Mouse (Mus musculus) lung, adult 2 months (tissue): ENCODE measurements at regions not wholly inside any gene's neighbourhood (a gene's known extent, or its start where the extent isn't known, plus 50 kb on each side); places are given as distances from the start of the nearest gene placed in this dataset.

ENCODE experiments used
- CTCF ChIP-seq: fragments of 200-500 bp; IDR thresholded peaks from 2 replicates; pipeline ENCODE4 v1.5.1; 2011; ENCODE audit warnings: mild to moderate bottlenecking, low read length, control low read depth; ENCODE audit not compliant: insufficient read depth
- POLR2A ChIP-seq: fragments of 200-500 bp; IDR thresholded peaks from 2 replicates; pipeline ENCODE4 v1.6.1; 2011; ENCODE audit warnings: low read depth, mild to moderate bottlenecking, control low read depth, low read length, borderline replicate concordance; ENCODE audit errors: extremely low read depth

DNA sequence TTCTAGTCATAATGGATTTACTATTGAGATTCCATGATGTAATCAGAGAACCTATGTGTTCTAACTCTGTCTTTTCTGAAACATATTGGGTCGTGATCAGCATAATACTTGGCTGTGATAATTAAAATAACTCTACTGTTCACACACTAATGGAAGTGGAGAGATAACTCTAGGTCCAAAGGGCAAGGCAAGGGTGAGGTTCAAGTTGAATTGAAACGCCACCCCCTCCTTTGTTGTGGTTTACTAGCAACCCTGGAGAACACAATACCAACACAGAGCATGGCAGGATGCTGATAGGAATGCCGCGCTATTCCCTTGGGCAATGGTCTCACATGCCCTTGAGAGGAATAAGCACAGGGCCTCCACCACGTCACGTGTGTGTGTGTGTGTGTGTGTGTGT is 88.9 kb upstream of the Chrm3 start:
- no peak for TF ChIP-seq POLR2A
- TF ChIP-seq CTCF = no peak
